9 mouse cellular contexts compared by ENCODE assay signal in genomic region chr11:101815103-101816085, GRCm38 (mm10). TPM values are rescaled to one million over a fixed set of nuclear protein-coding genes. Genes with fewer than 3 reads are reported as not detected.
DNase-seq lines count a peak whose midpoint lies in the region; ATAC-seq and TF ChIP-seq lines count a peak whose summit lies in the region.
"Had no signal": no experiment of that assay in that cellular context is flagged by ENCODE, and none has a peak within 500 bp of the region (broad histone marks: within the 10 kb centered on the region; RNA-seq: fewer than 3 reads in every experiment).

No protein-coding gene starts in this region.

- H3K4me3 ChIP-seq in liver, embryonic 12.5 days, result no peak overlapping the region
- no peak overlapping the region for H3K4me3 ChIP-seq in forebrain, postnatal 0 days (ENCODE audit: low read depth, low read length)
- peak overlapping the region; percentile 40 for H3K4me3 ChIP-seq in limb, embryonic 10.5 days
- H3K4me3 ChIP-seq: erythroblast, embryonic 14.5 days had no signal

- H3K9ac ChIP-seq in liver, embryonic 12.5 days, result no peak overlapping the region
- no peak overlapping the region for H3K9ac ChIP-seq in forebrain, postnatal 0 days

- H3K4me1 ChIP-seq in liver, embryonic 12.5 days, result 0 out of 2 replicates have a peak, but pooled peaks cover 9% of the 10 kb centered on the region
- no peaks in the 10 kb centered on the region for H3K4me1 ChIP-seq in forebrain, postnatal 0 days (ENCODE audit: insufficient read depth)
- peaks cover 35% of the 10 kb centered on the region for H3K4me1 ChIP-seq in limb, embryonic 10.5 days

- no peak for ATAC-seq in liver, embryonic 12.5 days
- ATAC-seq in forebrain, postnatal 0 days, result no peak

- H3K9me3 ChIP-seq in liver, embryonic 12.5 days (replicated peaks), result no peaks in the 10 kb centered on the region; the same call in 1 of the 2 replicates
- H3K9me3 ChIP-seq in forebrain, postnatal 0 days (ENCODE audit: low read length), result no peaks in the 10 kb centered on the region
- H3K9me3 ChIP-seq in limb, embryonic 10.5 days (replicated peaks), result no peaks in the 10 kb centered on the region
- H3K9me3 ChIP-seq: G1E had no signal

- DNase-seq in liver, result no peak
- DNase-seq in forebrain, postnatal 0 days, result no peak
- DNase-seq in limb, embryonic 10.5 days (ENCODE audit: low spot score), result peak; percentile 59
- peak; percentile 61 for DNase-seq in retina, postnatal 1 day
- no peak for DNase-seq in left cerebral cortex, adult 9 months (ENCODE audit: low spot score in 2 of 2)
- DNase-seq in cerebellum, postnatal 14 days, result no peak

- no peaks in the 10 kb centered on the region for H3K36me3 ChIP-seq in liver, embryonic 12.5 days
- H3K36me3 ChIP-seq in forebrain, postnatal 0 days (ENCODE audit: insufficient read depth), result no peaks in the 10 kb centered on the region
- no peaks in the 10 kb centered on the region for H3K36me3 ChIP-seq in limb, embryonic 10.5 days
- H3K36me3 ChIP-seq: G1E had no signal

- WGBS in liver, embryonic 12.5 days (ENCODE audit: insufficient replicate concordance), result 24% methylated on average over 22 of the region's 22 CpGs
- WGBS in forebrain, postnatal 0 days, result 26% methylated on average over 22 of the region's 22 CpGs
- WGBS in limb, embryonic 10.5 days, result 11% methylated on average over 22 of the region's 22 CpGs

- H3K27me3 ChIP-seq in liver, embryonic 12.5 days (replicated peaks), result peaks cover 40% of the 10 kb centered on the region
- no peaks in the 10 kb centered on the region for H3K27me3 ChIP-seq in forebrain, postnatal 0 days (ENCODE audit: insufficient read depth, low read length)
- peaks cover 4% of the 10 kb centered on the region; the same call in 1 of the 2 replicates for H3K27me3 ChIP-seq in limb, embryonic 10.5 days (ENCODE audit: low read depth, poor library complexity, severe bottlenecking)

- H3K4me2 ChIP-seq in liver, embryonic 12.5 days, result peak overlapping the region; percentile 35; the same call in 1 of the 2 replicates
- H3K4me2 ChIP-seq in forebrain, postnatal 0 days (ENCODE audit: low read depth), result peak overlapping the region; percentile 38

- TF ChIP-seq CTCF in forebrain, postnatal 0 days (IDR thresholded peaks at IDR 0.05; ENCODE audit: low read depth), result no peak

- no peak overlapping the region for H3K27ac ChIP-seq in liver, embryonic 12.5 days
- no peak overlapping the region for H3K27ac ChIP-seq in forebrain, postnatal 0 days (ENCODE audit: low read depth, low read length)
- peak overlapping the region; percentile 83 for H3K27ac ChIP-seq in limb, embryonic 10.5 days

RNA-seq across cellular contexts. Expression of gene Etv4, which starts 30.2 kb away (rescaled TPM):
- 1.4 and 2.0 TPM in 2 replicates for polyA plus RNA-seq in liver, embryonic 12.5 days (2016; fragmentation: Nextera tagmentation; extraction: Ambion mirVana)
- total RNA-seq in forebrain, postnatal 0 days (2014; rRNA removed), result 24.2 and 25.1 TPM in 2 replicates
- polyA plus RNA-seq in forebrain, postnatal 0 days (2015; fragmentation: Nextera tagmentation; extraction: Ambion mirVana), result 15.9 and 16.8 TPM in 2 replicates
- polyA plus RNA-seq in limb, embryonic 10.5 days (2016; fragmentation: Nextera tagmentation; extraction: Ambion mirVana), result 37.8 and 48.3 TPM in 2 replicates
- polyA plus RNA-seq: erythroblast, embryonic 14.5 days had no signal

Comparison
In these comparisons a context has a peak if more than half of its experiments do, and no peak if none do; other contexts are left out.
1. DNase-seq: peak in limb, embryonic 10.5 days (single experiment) and retina, postnatal 1 day (single experiment); none in liver (single experiment), forebrain, postnatal 0 days (single experiment), left cerebral cortex, adult 9 months (0 of 2) and cerebellum, postnatal 14 days (0 of 2).